Mouse (Mus musculus) induced T-regulatory cell, adult 2 months (primary cell): ENCODE measurements at regions not wholly inside any gene's neighbourhood (a gene's known extent, or its start where the extent isn't known, plus 50 kb on each side); places are given as distances from the start of the nearest gene placed in this dataset.
"Not testable (repeated sequence)": the region's sequence is repeated elsewhere in the genome, so short reads cannot be mapped to it uniquely, and the experiment has no call there.

Source experiments
- DNase-seq: peaks from one replicate; pipeline ENCODE4 v3.0.0-alpha.2; 2012; ENCODE audit warnings: low read depth

GRCm38 (mm10) chr4:9724801-9725200 lies 1149.5 kb upstream of the 2610301B20Rik start:
- not testable (repeated sequence) for DNase-seq

- DNase-seq, result no peak
Measured at GRCm38 (mm10) chr4:9737691-9738090, 1136.6 kb upstream of the 2610301B20Rik start.

GRCm38 (mm10) chr4:9747411-9747938 lies 1126.8 kb upstream of the 2610301B20Rik start:
- DNase-seq, result no peak

GRCm38 (mm10) chr4:9748110-9748509 lies 1126.2 kb upstream of the 2610301B20Rik start:
- no peak for DNase-seq

GRCm38 (mm10) chr4:9749877-9750276 lies 1124.4 kb upstream of the 2610301B20Rik start:
- no peak for DNase-seq

- DNase-seq, result no peak
Measured at GRCm38 (mm10) chr4:9750404-9750803, 1123.9 kb upstream of the 2610301B20Rik start.

GRCm38 (mm10) chr4:9763321-9763720 lies 1111.0 kb upstream of the 2610301B20Rik start:
- DNase-seq, result no peak

- DNase-seq, result no peak
Measured at GRCm38 (mm10) chr4:9769633-9770205, 1104.6 kb upstream of the 2610301B20Rik start.

- no peak for DNase-seq
Measured at GRCm38 (mm10) chr4:9770372-9771102, 1103.8 kb upstream of the 2610301B20Rik start.

GRCm38 (mm10) chr4:9771103-9771474 lies 1103.2 kb upstream of the 2610301B20Rik start:
- peak; percentile 59 for DNase-seq

GRCm38 (mm10) chr4:9778391-9778790 lies 1095.9 kb upstream of the 2610301B20Rik start:
- no peak for DNase-seq

GRCm38 (mm10) chr4:9779594-9779993 lies 1094.7 kb upstream of the 2610301B20Rik start:
- no peak for DNase-seq

GRCm38 (mm10) chr4:9780179-9780578 lies 1094.1 kb upstream of the 2610301B20Rik start:
- peak; percentile 28 for DNase-seq

GRCm38 (mm10) chr4:9781318-9781717 lies 1093.0 kb upstream of the 2610301B20Rik start:
- DNase-seq, result no peak

GRCm38 (mm10) chr4:9787795-9788365 lies 1086.4 kb upstream of the 2610301B20Rik start:
- no peak for DNase-seq

- DNase-seq, result no peak
Measured at GRCm38 (mm10) chr4:9790478-9790877, 1083.8 kb upstream of the 2610301B20Rik start.
